8 mouse cellular contexts compared by ENCODE assay signal in the genomic region with DNA sequence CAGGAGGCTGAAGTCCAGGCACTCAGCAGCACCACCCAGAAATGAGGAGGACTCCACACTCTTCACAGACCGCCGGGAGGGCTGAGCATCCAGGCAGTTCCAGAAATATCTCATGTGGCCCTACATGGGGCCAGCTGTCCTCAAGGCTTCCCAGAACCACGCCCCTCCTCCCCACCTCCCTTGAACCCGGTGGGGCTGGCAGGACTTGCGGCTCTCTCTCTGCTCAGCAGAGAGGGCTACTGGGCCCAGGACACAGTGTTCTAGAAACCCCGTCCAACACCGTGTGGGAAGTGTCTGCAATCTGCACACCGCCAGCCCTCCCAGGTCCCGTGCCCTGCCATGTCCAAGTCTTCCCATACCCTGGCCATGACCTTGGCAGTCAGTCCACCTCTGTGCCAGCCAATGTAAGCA. TPM values are rescaled to one million over a fixed set of nuclear protein-coding genes. Genes with fewer than 3 reads are reported as not detected.
DNase-seq lines count a peak whose midpoint lies in the region.

No protein-coding gene starts in this region.

- intact Hi-C loops in heart, postnatal 36 days (cut with DNase I): no loop called here

- peak; percentile 56 for DNase-seq in cerebellum, adult 11 months
- no peak for DNase-seq in cerebellum, adult 9-10 months
- DNase-seq in right cerebral cortex, adult 18-20 months: peak; percentile 30
- no peak for DNase-seq in right cerebral cortex, postnatal 25 days
- DNase-seq in heart, postnatal 36 days: peak; percentile 77 to 83
- no peak for DNase-seq in c-Kit-positive CD71-positive TER-119-positive erythroid progenitor cells, embryonic 14.5 days (ENCODE audit: low spot score)
- DNase-seq in natural killer cell, adult 2 months (ENCODE audit: low spot score in 2 of 2): no peak
- no peak for DNase-seq in yolk sac, embryonic 10.5 days (ENCODE audit: low spot score)

RNA-seq across cellular contexts. Expression of a gene that starts 15.7 kb away (rescaled TPM):
- 100 to 1,000 TPM; 122 to 133 TPM for total RNA-seq in heart, postnatal 36 days (2021)

RNA-seq across cellular contexts. Expression of a gene that starts 18.8 kb away (rescaled TPM):
- total RNA-seq in heart, postnatal 36 days (2021): not detected

RNA-seq across cellular contexts. Expression of a gene that starts 27.2 kb away (rescaled TPM):
- total RNA-seq in heart, postnatal 36 days (2021): 100 to 1,000 TPM; 266 to 268 TPM

Comparison
In these comparisons a context has a peak if more than half of its experiments do, and no peak if none do; other contexts are left out.
1. DNase-seq: peak in cerebellum, adult 11 months (single experiment), right cerebral cortex, adult 18-20 months (single experiment) and heart, postnatal 36 days (2 of 2); none in cerebellum, adult 9-10 months (single experiment), right cerebral cortex, postnatal 25 days (single experiment), c-Kit-positive CD71-positive TER-119-positive erythroid progenitor cells, embryonic 14.5 days (single experiment), natural killer cell, adult 2 months (0 of 2) and yolk sac, embryonic 10.5 days (single experiment).